Mouse (Mus musculus) CH12.LX (cell line): ENCODE measurements at regions not wholly inside any gene's neighbourhood (a gene's known extent, or its start where the extent isn't known, plus 50 kb on each side); places are given as distances from the start of the nearest gene placed in this dataset.

ENCODE experiments used
- CHD2 ChIP-seq: IDR thresholded peaks from 2 replicates; pipeline ENCODE4 v1.6.1; 2011; ENCODE audit warnings: low read length, improper control_type of control experiment
- CTCF ChIP-seq, 2 experiments: IDR thresholded peaks in 1 of 2; conservative IDR thresholded peaks in 1 of 2; 2 replicates each; pipeline ENCODE4 v1.5.1; 2011 to 2012; ENCODE audit warnings: low read depth in 2 of 2, low read length in 2 of 2, improper control_type of control experiment in 1 of 2, inconsistent platforms in 1 of 2, mild to moderate bottlenecking in 1 of 2, moderate library complexity in 1 of 2
- MAX ChIP-seq: IDR thresholded peaks from 2 replicates; pipeline ENCODE4 v1.6.1; 2011; ENCODE audit warnings: low read length, improper control_type of control experiment
- POLR2A ChIP-seq: IDR thresholded peaks from 2 replicates; pipeline ENCODE4 v1.6.1; 2011; ENCODE audit warnings: low read depth, mild to moderate bottlenecking, improper control_type of control experiment, low read length
- POLR2AphosphoS2 ChIP-seq: IDR thresholded peaks from 2 replicates; pipeline ENCODE4 v1.6.1; 2011; ENCODE audit warnings: low read depth, low read length, improper control_type of control experiment
- RCOR1 ChIP-seq: conservative IDR thresholded peaks from 2 replicates; pipeline ENCODE4 v1.6.1; 2012; ENCODE audit warnings: low read depth, mild to moderate bottlenecking, inconsistent platforms, low read length, improper control_type of control experiment
- USF1 ChIP-seq: IDR thresholded peaks from 2 replicates; pipeline ENCODE4 v1.6.1; 2014; ENCODE audit warnings: low read depth, mild to moderate bottlenecking, inconsistent platforms, low read length, improper control_type of control experiment
- ZC3H11A ChIP-seq: IDR thresholded peaks from 2 replicates; pipeline ENCODE4 v1.6.1; 2012; ENCODE audit warnings: low read depth, mild to moderate bottlenecking, inconsistent platforms, low read length, improper control_type of control experiment
- ZMIZ1 ChIP-seq: IDR thresholded peaks from 2 replicates; pipeline ENCODE4 v1.6.1; 2012; ENCODE audit warnings: low read depth, mild to moderate bottlenecking, inconsistent platforms, low read length, improper control_type of control experiment

DNA sequence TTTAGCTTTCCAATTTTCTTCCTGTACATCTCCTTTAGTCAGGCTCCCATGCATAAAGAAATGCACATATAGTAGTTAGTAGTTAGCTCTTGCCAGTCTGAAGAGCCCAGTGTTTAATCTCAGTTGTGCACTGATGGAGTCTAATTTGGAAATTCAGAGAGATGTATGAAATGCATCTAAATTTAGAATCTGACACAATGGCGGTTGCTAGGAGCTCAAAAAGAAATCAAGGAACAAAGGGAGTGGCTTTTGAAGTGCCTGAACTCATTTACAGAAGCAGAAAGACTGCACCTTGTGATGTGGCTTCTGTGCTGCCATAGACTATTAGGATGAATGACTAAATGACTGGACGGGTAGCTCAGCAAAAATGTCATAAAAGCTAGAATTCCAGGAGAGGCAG, 916.3 kb downstream of the Rps29 start:
- TF ChIP-seq MAX = no peak
- TF ChIP-seq POLR2A = no peak
- no peak for TF ChIP-seq ZC3H11A
- TF ChIP-seq ZMIZ1 = no peak
- no peak for TF ChIP-seq CTCF (conservative IDR thresholded peaks at IDR 0.05 in 1 of 2, IDR thresholded peaks at IDR 0.05 in 1 of 2; ENCODE audit: low read depth in 2 of 2, low read length in 2 of 2)
- no peak for TF ChIP-seq POLR2AphosphoS2
- no peak for TF ChIP-seq USF1
- no peak for TF ChIP-seq RCOR1
- TF ChIP-seq CHD2 = no peak
